Mouse (Mus musculus): ENCODE measurements around the gene Mcrs1.
"Not testable (repeated sequence)": the region's sequence is repeated elsewhere in the genome, so short reads cannot be mapped to it uniquely, and the experiment has no call there.

The Mcrs1 gene

DNA sequence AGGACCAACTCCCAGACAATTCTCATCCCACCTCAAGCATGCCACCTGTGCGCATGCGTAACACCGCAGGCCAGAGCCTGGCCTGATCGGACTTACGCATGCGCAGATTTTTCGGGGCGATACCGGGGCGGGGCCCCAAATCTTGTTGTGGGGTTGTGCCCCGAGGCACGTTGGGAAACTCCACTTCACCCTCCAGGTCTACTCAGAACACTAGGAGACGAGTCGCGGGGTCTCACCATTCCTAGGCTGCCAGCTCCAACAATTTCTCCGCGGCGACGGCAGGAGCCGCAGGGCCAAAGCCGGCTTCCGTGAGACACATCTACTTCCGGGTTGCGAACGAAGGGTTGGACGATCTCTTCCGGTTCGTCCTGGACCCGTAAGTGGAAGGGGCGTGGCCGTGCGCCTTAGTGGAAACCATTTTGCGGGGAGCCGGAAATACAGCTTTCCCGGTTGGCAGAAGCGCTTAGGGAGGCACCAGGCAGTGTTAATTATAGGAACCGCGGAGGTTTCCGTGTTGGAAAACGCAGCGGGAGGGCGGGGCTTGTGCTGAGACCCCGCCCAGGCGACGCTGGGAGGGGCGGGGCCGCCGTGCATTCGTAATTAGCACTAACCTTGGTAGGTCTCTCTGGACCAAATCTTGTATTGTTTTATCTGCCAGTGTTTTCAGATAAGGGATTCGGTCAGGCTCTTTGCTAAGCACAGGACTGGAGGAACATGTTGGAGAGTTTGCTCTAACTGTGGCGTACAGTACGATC, at the start of gene Mcrs1:
Gene Mcrs1 (minus strand): TSS at position 336 of the 755 bp plus-strand sequence.
- DNase-seq (ENCODE audit: low read depth, low spot score), result peak; percentile 99

DNA sequence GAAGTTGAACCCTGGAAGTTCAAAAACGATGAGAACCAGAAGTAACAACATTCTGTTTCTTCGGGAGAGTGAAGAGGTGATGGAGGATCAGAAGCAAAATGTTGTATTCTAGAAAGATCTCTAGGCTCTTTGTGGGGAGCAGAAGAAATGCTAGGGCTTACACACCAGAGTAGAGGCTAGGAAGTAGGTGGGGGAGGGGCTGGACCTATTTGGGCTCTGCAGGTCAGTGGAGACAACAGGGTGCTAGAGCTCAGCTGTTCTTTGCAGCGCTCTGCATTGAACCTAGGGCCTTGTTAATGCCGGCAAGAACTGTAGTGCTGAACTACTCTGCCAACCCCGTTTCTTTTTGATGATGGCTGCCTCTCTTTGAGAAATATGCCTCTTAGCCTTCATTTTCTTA, 44.5 kb upstream of the Mcrs1 start:
- DNase-seq (ENCODE audit: low read depth, low spot score), result no peak

DNA sequence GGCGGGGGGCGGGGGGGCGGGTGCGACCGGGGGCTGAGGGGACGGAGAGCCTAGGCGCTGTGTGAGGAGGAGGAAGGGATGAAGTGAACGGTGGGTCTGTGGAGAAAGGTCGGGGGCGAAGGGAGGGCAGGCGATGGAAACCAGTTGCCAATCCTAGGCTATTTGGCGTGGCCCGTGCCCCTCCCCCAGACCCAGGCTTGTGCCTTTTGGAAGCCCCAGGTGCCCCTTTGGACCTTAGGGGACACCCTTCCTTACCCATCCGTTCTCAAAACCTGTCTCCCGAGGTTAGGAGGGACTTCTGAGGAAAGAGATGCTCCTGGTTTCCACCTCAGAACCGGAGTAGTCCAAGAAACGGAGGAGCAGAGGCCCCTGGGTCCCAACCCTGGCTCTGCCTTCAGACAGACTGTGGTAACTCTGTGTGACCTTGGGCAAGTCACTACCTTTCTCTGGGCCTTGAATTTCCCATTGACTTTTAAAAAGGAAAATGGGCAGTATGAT, 43.8 kb upstream of the Mcrs1 start, which contains the start of gene Fam186b:
Gene Fam186b (minus strand): TSS at position 405 of the 498 bp plus-strand sequence.
- DNase-seq (ENCODE audit: low read depth, low spot score), result peak; percentile 64

DNA sequence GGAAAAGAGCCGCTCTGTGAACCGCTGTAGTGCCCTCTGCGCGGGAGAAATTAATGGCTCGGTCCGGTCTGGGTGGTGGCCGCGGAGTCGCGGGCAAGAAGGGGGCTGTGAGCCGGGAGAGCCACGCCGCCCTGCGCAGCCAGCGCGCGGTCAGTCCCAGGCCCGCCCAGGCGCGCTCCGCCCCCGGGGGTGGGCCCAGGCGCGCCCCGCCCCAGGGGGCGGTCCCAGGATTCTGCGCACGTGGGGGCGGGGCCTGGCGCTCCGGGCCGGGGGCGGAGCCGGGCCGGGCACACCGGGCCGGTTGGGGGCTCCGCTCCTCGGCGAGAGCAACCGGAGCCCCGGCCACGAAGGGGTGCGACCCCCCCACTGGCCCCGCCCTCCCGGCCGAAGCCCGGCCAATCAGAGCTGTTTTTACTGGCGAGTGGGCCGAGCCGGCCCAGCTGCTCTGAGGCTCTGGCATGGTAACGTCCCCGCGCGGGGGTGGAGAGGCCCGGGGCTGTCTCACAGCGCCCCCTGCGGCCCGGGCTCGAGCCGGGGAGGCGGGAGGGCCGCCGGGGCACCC, 43.1 kb upstream of the Mcrs1 start, which contains the start of gene Prpf40b:
Gene Prpf40b (plus strand): TSS at position 275 of the 562 bp plus-strand sequence.
- peak; percentile 91 for DNase-seq (ENCODE audit: low read depth, low spot score)

DNA sequence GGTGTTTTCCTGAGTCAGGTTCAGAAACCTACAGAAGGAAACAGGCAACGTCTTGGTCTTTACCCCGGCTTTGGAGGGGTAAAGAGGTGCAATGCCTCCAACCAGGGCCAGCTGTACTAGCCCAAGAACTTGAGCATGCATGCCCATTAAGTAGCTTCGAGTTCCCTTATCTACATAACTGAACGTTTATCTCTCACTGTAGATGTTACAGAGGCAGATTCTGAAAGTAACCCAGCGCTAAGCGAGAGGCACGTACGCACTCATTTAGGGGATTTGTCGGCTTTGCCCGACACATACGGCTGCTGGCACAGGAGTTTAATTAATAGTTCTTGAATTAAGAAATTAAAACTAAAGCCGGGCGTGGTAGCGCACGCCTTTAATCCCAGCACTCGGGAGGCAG, 42.5 kb upstream of the Mcrs1 start:
- no peak for DNase-seq (ENCODE audit: low read depth, low spot score)

DNA sequence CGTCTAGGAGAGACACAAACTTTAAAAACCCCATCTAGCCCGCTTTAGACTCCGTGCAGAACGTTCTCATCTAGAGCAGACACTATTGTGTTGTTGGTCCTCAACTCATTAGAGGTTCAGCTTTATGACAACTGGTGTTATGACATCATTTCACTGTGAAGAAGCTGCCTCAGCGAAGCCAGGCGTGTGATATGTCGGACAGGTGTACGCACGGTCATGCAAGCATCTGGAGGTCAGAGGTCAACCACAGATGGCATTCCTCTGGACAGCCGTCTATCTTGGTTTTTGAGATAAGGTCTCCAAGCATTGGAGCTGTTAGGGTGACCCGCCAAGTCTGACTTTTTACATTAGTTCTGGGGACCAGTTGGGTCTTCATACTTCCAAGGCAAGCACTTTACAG, 38.8 kb upstream of the Mcrs1 start:
- no peak for DNase-seq (ENCODE audit: low read depth, low spot score)

DNA sequence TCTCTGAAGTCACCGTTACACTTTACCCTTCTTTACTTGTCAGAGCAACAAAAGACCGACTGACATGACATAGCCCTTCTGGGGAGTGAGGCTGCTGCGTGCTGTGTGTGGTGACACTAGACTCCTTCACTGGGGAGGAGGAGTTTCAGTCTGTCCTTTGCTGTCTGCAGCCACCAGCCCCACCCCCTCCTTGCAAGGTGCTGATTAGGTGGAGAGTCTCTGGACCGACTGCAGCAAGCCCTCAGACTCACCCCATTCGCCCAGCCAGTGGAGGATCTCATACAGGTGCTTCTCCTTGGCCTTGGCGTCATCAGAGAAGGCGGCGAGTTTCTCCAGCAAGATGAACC, 33.4 kb upstream of the Mcrs1 start:
- DNase-seq (ENCODE audit: low read depth, low spot score), result peak; percentile 60

DNA sequence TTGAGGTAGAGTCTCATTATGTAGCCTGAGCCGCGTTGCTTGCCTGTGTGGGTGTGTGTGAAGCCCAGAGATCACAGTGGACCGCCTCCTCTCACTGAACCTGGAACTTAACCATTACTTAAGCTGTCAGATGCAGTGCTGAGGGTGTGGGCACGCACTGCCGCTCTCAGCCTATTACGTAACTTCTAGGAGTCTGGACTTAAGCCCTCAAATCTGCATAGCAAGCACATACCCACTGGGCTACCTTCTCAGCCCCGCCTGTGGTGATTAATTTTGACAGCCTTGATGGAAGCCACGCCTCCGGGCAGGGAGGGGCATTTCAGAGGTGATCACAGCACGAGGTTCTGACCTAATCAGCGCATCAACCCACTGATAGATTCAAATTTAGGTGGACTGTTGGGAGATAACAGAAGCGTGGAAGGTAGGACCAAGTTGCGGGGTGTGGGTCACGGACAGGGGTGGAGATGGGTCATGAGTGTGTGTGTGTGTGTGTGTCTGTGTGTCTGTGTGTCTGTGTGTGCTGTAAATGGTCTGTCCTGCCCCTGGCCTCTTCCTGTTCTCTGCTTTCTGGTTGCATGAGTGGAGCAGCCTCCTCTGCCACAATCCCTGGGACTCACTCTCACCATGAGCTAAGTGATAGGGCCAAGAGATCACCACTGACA, 32.9 kb upstream of the Mcrs1 start:
- peak; percentile 56 for DNase-seq (ENCODE audit: low read depth, low spot score)

DNA sequence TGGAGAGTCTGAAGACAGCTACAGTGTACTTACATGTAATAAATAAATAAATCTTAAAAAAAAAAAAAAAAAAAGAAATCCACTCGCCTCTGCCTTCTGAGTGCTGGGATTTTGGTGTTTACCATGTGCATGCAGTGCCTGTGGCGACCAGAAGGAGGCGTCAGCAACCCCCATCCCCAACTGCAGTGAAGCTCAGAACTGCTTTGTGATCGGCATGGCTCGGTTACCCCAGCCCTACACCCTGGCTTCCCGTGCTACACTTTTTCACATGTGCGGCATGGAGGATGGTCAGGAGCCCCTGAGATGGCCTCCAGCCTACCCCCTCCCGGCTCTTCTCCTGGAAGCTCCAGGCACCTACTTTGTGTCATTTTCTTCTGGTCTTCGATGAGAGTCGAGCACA, 31.7 kb upstream of the Mcrs1 start:
- DNase-seq (ENCODE audit: low read depth, low spot score), result peak; percentile 65

DNA sequence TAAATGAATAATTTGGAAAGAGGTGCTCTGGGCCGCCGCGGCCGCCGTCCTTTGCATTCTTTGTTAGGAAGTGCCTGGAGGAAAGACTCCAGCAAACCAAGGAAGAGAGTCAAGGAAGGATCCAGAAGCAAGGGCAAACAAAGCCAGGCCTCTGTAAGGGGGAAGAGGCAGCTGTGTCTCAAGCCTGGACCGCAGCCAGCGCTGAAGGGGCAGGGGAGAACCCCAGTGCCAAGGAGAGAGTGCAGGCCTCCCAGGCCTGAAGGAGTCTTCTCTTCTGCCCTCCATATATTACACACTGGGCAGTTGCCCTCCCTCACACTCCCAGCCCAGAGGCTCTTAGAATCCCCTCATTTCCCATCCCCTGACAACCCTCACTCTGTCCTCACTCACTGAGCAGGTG, 26.5 kb upstream of the Mcrs1 start:
- DNase-seq (ENCODE audit: low read depth, low spot score), result no peak

DNA sequence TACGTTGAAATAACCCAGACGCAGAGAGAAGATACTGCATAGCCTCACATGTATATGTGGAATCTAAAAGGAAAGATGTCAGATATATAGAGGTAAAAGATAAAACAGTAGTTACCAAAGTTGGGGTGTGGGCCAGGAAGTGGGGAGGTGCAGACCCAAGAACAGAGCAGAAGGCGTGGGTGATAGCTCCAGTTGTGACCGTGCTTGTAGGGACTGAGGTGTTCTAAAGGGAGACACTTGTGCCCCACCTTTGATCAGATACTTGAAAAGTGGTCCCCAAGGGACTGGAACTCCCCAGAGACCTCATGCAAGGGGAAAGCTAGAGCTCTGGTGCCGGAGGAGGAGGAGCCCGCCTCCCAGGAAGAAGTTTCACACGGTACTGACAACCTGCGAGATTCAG, 24.3 kb upstream of the Mcrs1 start:
- no peak for DNase-seq (ENCODE audit: low read depth, low spot score)

DNA sequence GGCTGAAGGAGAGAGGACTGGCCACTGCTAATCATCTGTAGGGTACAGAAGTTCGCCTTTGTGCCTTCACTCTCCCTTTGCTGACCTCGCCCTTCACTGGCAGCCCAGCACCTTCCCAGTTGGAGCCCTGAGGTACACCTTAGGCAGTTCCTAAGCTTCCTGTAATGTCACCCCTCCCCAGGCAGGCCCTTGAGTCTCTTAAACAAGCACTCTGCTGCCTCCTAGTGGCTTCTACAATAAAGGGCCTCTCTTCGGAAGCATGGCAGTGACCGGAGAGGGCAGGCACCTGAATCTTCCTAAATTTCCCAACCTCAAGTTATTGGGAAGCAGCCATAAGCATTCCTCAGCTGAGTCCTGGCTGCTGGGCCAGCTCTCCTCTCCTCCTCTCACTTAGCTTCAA, 13.9 kb upstream of the Mcrs1 start:
- peak; percentile 94 for DNase-seq (ENCODE audit: low read depth, low spot score)

DNA sequence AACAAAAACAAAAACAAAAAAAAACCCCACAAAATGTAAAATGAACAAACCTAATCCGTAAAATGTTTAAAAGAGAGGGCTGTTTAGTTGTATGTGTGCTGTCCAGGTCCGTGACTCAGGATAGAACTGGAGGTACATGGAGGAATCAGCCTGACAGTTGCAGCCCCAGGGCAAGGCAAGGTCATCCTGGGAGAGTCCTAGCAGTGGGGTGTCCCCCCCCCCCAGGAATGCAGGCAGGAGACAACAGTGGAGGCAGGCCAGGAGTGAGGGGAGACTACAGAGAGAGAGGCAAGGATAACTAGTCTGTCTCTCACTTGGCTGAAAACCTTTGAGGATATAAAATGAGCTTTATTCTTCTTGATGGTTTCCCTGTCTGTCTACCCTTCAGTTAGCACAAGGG, 12.6 kb upstream of the Mcrs1 start:
- DNase-seq (ENCODE audit: low read depth, low spot score), result no peak

DNA sequence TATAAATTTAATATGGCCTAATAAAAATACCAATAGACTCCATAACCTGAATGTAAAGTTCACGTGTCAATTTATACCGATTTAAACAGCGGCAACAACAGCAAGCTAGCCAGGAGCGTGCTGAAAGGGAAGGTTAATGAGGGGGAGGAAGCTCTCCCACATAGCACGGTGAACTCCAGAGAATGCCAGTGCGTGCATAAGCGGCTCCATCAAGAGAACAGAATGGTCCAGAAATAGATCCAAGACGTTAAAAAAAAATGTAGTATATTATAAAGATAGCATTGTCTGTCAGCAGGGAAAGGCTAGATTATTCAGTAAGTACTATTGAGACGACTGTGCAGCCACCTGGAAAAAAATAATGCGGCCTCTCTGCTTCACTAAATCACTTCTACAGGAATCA, 10.9 kb upstream of the Mcrs1 start:
- no peak for DNase-seq (ENCODE audit: low read depth, low spot score)

DNA sequence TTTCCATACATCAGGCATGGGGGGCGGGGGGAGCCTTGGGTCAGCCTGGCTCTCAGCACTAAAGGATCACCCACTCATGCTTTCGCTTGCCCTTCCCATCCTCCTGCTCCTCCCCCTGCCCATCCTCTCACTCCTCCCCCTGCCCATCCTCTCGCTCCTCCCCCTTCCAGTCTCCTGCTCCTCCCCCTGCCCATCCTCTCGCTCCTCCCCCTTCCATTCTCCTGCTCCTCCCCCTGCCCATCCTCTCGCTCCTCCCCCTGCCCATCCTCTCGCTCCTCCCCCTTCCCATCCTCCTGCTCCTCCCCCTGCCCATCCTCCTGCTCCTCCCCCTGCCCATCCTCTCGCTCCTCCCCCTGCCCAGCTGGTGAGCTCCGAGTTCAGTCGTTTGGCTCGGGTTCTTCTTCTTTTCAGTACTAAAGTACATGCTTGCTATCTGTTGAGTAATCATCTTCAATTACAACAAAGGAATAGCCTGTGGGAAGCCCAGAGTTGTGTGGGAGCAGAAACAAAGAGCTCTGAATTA, 8.0 kb upstream of the Mcrs1 start:
- DNase-seq (ENCODE audit: low read depth, low spot score), result peak; percentile 89

DNA sequence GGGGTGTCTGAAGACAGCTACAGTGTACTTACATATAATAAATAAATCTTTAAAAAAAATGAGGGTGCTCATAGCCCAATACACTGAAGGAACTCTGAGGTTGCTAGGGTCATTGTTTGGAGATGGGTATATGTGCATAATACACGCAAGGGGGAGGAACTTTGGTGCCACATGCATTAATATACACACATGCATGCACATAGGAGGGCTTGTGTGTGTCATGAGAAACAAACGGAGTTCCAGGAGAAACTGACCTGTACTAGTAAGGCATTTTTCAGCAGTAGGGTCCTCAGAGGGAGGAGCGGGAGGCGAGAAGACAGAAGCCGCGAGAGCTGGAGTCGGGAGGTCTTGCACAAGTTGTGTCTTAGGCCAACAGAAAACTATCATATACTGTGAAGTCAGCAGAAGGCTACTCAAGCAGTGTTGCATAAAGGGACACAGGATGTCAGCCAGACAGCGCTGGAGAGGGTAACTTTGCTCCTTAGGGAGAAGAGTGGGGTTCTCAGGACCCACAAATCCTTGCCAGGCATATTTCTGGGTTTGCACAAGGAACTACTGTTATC, 7.5 kb upstream of the Mcrs1 start:
- DNase-seq (ENCODE audit: low read depth, low spot score), result no peak

DNA sequence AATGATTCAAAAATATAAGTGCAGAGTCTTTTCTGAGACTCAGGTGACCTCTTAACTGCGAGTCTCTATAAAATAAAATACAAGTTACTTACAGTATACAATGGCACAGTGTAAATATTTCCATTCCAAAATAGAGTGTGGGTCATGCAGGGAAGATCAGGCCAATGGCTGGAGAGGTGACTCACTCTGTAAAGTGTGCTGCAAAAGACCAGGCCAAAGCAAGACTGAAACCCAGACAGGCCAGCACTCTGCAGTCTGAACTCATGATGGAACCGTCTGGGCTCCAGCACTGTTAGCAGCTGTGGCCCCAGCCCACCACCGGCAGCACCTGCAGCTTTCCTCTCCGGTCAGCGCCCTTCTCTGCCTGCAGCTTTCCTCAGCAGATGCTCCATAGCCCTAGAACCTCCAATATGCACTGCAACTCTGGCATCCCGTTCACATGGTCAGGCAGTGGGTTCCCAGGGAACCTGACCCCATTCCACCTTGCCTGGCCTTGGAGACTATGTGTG, 3.5 kb upstream of the Mcrs1 start:
- no peak for DNase-seq (ENCODE audit: low read depth, low spot score)

DNA sequence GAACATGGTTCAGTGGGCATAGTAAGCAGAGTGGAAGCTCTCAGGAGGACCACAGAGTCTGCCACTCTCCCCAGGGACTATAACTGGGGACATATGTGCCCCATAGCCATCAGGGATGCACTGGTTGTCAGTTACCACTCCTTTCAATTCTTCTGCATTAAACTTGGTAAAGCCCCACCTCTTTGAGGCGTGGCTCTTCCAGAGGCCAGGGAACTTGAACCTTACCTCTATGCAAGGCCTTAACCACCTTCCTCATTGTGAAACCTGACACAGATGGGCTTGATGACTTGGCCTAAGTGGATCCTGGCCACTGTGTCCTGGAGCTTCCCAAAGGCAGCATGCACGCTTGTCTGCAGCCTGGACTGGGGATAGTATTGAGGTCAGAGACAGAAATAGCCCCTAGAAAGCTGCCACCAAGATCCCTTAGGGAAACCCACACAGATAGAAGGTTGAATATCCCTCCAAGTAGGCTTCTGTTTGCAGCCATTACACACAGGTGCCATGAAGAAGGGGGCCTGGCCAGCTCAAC, 2.8 kb upstream of the Mcrs1 start:
- DNase-seq (ENCODE audit: low read depth, low spot score), result peak; percentile 50

DNA sequence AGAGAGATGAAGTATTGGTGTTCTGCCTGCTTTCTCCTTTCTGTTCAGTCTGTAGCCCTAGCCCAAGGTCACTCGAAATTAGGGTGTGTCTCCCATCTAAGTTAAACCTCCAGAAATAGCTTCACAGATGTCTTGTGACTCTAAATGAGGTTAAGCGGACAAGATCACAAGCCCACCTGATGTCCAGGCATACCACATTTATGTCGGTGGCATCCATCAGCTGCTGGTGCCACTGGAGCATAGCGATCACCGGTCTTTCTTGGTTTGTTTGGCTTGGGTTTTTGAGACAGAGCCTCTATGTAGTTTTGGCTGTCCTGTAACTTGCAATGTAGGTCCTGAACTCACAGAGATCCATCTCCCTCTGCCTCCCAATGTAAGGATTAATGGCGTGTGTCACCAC, 2.0 kb upstream of the Mcrs1 start:
- DNase-seq (ENCODE audit: low read depth, low spot score), result no peak

DNA sequence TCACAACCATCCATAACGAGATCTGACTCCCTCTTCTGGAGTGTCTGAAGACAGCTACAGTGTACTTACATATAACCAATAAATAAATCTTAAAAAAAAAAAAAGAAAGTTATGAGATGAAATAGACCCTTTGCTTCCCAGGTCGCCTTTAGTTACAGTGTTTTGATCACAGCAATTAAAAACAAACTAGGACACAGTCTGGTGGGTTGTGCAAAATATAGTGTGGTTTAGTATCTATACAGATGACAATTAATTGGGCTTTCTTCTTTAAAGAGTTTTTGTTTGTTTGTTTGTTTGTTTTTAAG, 1.4 kb upstream of the Mcrs1 start:
- DNase-seq (ENCODE audit: low read depth, low spot score), result not testable (repeated sequence)

DNA sequence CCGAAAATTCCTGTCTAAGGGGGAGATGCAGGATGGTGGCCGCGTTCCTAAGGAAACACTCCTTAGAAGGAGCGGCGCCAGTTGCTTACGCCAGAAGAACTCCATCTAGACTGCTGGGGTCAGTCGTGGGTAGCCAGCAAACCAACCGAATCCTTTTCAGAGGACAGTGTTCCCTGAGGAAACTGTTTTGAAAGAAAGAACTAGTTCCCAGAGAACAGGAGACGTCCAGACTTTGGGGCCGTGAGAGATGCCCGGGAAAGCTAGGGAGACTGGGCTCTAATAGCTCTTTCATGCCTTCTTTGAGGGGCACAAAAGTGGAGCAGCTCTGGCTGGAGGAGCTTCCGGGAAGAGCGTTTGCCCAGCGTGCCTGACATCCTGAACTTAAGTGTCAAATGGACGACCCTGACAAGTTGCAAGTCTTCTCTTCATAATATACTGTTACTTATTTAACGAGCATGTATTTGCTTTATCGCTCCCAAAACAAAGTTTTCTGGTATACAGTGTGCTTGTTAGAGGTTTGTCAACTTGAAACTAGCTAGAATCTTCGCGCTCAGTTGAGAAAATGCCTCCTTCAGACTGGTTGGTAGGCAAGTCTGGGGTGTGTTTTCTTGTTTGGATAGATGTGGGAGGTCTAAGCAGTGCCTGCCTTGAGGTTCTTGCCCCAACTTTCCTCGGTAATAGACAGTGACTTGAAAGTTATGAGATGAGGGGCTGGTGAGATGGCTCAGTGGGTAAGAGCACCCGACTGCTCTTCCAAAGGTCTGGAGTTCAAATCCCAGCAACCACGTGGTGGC, 817 bp upstream of the Mcrs1 start:
- no peak for DNase-seq (ENCODE audit: low read depth, low spot score)

All from ZHBTc4 (cell line).